Mouse (Mus musculus): ENCODE results near the gene Ccdc187.

GRCm38 (mm10) chr2:26198488-26198887, 95.9 kb downstream of the Ccdc187 start:
- no peak for TF ChIP-seq CTCF (conservative IDR thresholded peaks at IDR 0.05; ENCODE audit: insufficient read depth, insufficient read length, low read depth, low read length)
- TF ChIP-seq POLR2A (IDR thresholded peaks at IDR 0.05; ENCODE audit: low read depth, low read length) = no peak

Measured in kidney, adult 2 months (tissue).